Mouse (Mus musculus): Measurements from ENCODE around the gene Selenof.

The Selenof gene

GRCm38 (mm10) chr3:144644202-144644601 lies 74.1 kb downstream of the Selenof start:
- DNase-seq = no peak

Measured in thymus, postnatal 14 days (tissue).